Mouse (Mus musculus): ENCODE results near the gene Casz1. TPM values are rescaled to one million over a fixed set of nuclear protein-coding genes. Genes with fewer than 3 reads are reported as not detected.
A peak's percentile ranks its signal among the peaks of the same experiment; 100 is the strongest.

Gene Casz1
- polyA plus RNA-seq, 1 experiment from 2014 or later: 7.6 TPM

- Histone ChIP-seq H3K36me3 (ENCODE audit: control insufficient read depth, insufficient read depth, low read length) (no peaks in the 10 kb centered on the region), H3K27me3 (ENCODE audit: control insufficient read depth, insufficient read depth, low read length) (no peaks in the 10 kb centered on the region), H3K9me3 (ENCODE audit: control insufficient read depth, low read length) (no peaks in the 10 kb centered on the region), H3K4me3 (ENCODE audit: low read length) (no peak overlapping the region), H3K4me2 (replicated peaks; ENCODE audit: low read depth, low read length) (no peak overlapping the region), H3K27ac (ENCODE audit: low read depth, low read length) (no peak overlapping the region), H3K4me1 (ENCODE audit: control insufficient read depth, insufficient read depth, low read length) (peaks cover 17% of the 10 kb centered on the region), H3K9ac (ENCODE audit: low read depth, low read length) (no peak overlapping the region)
- WGBS: 76% methylated on average over 9 of the region's 9 CpGs
- 0 out of 2 replicates have a peak, but pooled peaks have one; percentile 29 for ATAC-seq (ENCODE audit: low FRiP score, low TSS enrichment)
Observed at GRCm38 (mm10) chr4:148872372-148872771, 68.1 kb downstream of the Casz1 start.

DNA sequence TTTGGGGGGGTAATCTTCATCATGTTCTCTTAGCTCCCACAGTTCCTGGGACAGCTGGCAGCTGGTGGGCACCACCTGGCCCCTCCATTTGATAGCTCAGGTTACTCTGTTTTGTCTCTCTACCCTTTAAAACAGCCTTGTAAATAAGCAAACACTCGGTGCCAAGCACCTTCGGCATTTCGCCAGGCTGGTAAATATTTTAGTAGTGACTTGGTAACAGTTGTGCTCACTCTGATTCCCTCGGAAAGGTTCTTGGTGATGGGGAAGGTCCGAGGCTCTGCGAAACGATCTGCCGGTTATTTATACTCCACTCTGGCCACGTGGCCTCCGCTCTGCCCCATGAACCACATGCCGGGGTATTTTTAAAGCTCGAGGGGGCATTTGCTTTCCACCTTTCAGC lies 68.6 kb downstream of the Casz1 start:
- WGBS: 41% methylated on average over 12 of the region's 12 CpGs
- no peaks in the 10 kb centered on the region for H3K36me3 ChIP-seq (ENCODE audit: control insufficient read depth, insufficient read depth, low read length)
- peaks cover 17% of the 10 kb centered on the region for H3K4me1 ChIP-seq (ENCODE audit: control insufficient read depth, insufficient read depth, low read length)
- H3K4me2 ChIP-seq (replicated peaks; ENCODE audit: low read depth, low read length): no peak overlapping the region
- H3K27ac ChIP-seq (ENCODE audit: low read depth, low read length): no peak overlapping the region
- H3K9ac ChIP-seq (ENCODE audit: low read depth, low read length): no peak overlapping the region
- H3K4me3 ChIP-seq (ENCODE audit: low read length): no peak overlapping the region
- no peaks in the 10 kb centered on the region for H3K27me3 ChIP-seq (ENCODE audit: control insufficient read depth, insufficient read depth, low read length)
- no peak for ATAC-seq (ENCODE audit: low FRiP score, low TSS enrichment)
- no peaks in the 10 kb centered on the region for H3K9me3 ChIP-seq (ENCODE audit: control insufficient read depth, low read length)

- no peak overlapping the region for H3K4me3 ChIP-seq (ENCODE audit: low read length)
- no peaks in the 10 kb centered on the region for H3K36me3 ChIP-seq (ENCODE audit: control insufficient read depth, insufficient read depth, low read length)
- WGBS: 84% methylated on average over 9 of the region's 9 CpGs
- no peak overlapping the region for H3K27ac ChIP-seq (ENCODE audit: low read depth, low read length)
- H3K4me1 ChIP-seq (ENCODE audit: control insufficient read depth, insufficient read depth, low read length): peaks cover 24% of the 10 kb centered on the region
- H3K9me3 ChIP-seq (ENCODE audit: control insufficient read depth, low read length): no peaks in the 10 kb centered on the region
- ATAC-seq (ENCODE audit: low FRiP score, low TSS enrichment): no peak
- no peak overlapping the region for H3K9ac ChIP-seq (ENCODE audit: low read depth, low read length)
- no peak overlapping the region for H3K4me2 ChIP-seq (replicated peaks; ENCODE audit: low read depth, low read length)
- no peaks in the 10 kb centered on the region; the same call in 1 of the 2 replicates for H3K27me3 ChIP-seq (ENCODE audit: control insufficient read depth, insufficient read depth, low read length)
Observed at GRCm38 (mm10) chr4:148876166-148876565, 71.9 kb downstream of the Casz1 start.

DNA sequence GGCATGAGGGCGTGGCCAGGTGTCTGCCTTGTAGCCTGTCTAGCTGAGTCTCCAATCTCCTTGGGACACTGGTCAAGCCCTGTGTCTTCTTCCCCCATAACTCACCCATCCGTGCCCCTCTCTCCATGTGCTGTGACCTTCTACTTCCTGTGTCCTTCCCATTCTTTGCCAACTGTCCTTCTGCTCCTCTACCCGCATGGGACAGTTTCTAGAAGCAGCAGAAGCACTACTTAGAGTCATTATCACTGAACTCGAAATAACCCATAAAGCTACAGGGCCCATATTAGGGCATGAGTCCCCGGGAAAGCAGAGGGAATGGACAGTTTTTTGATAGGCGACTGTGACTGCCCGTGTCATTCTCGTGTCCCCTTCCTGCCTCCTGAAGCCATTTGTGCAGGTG lies 72.6 kb downstream of the Casz1 start:
- Histone ChIP-seq H3K9me3 (ENCODE audit: control insufficient read depth, low read length) (no peaks in the 10 kb centered on the region), H3K4me2 (replicated peaks; ENCODE audit: low read depth, low read length) (no peak overlapping the region), H3K27ac (ENCODE audit: low read depth, low read length) (no peak overlapping the region), H3K27me3 (ENCODE audit: control insufficient read depth, insufficient read depth, low read length) (no peaks in the 10 kb centered on the region; the same call in 1 of the 2 replicates), H3K9ac (ENCODE audit: low read depth, low read length) (no peak overlapping the region), H3K4me3 (ENCODE audit: low read length) (no peak overlapping the region), H3K36me3 (ENCODE audit: control insufficient read depth, insufficient read depth, low read length) (no peaks in the 10 kb centered on the region), H3K4me1 (ENCODE audit: control insufficient read depth, insufficient read depth, low read length) (peaks cover 26% of the 10 kb centered on the region)
- 77% methylated on average over 8 of the region's 8 CpGs for WGBS
- no peak for ATAC-seq (ENCODE audit: low FRiP score, low TSS enrichment)

- no peaks in the 10 kb centered on the region; the same call in 1 of the 2 replicates for H3K27me3 ChIP-seq (ENCODE audit: control insufficient read depth, insufficient read depth, low read length)
- H3K36me3 ChIP-seq (ENCODE audit: control insufficient read depth, insufficient read depth, low read length): no peaks in the 10 kb centered on the region
- H3K9ac ChIP-seq (ENCODE audit: low read depth, low read length): no peak overlapping the region
- 62% methylated on average over 11 of the region's 11 CpGs for WGBS
- H3K4me3 ChIP-seq (ENCODE audit: low read length): no peak overlapping the region
- no peak overlapping the region for H3K27ac ChIP-seq (ENCODE audit: low read depth, low read length)
- no peak overlapping the region for H3K4me2 ChIP-seq (replicated peaks; ENCODE audit: low read depth, low read length)
- ATAC-seq (ENCODE audit: low FRiP score, low TSS enrichment): no peak
- no peaks in the 10 kb centered on the region for H3K9me3 ChIP-seq (ENCODE audit: control insufficient read depth, low read length)
- peaks cover 21% of the 10 kb centered on the region for H3K4me1 ChIP-seq (ENCODE audit: control insufficient read depth, insufficient read depth, low read length)
Observed at GRCm38 (mm10) chr4:148878192-148878983, 74.2 kb downstream of the Casz1 start.

DNA sequence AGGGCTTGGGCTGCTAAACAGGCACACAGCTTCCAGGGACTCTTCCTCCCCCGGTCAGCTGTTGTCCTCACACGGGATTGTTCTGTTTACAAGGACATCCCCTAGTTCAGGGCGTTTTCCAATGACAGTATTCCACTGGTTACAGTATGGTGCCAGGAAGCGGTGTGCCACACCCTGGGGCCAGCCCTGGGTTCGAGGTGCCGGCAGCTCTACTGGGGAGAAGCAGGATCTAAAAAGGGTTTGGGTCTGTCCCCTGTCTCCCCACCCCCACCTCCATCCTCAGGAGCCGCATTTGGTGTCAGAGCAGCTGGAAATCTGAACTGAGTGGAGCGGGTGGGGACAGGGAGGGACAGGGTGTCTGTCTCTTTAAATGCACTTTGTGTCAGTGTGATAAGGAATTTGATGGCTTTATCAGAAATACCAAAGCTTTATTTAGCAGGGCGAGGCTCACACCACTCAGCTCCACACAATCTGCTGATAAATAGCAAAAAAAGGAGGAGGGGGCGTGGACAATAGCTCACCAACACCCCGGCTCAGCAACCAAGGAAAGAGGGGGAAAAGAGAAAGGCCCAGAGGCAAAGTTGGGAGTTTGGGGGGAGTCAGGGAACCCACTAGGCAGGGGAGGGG lies 74.9 kb downstream of the Casz1 start:
- Histone ChIP-seq H3K4me3 (ENCODE audit: low read length) (no peak overlapping the region), H3K4me1 (ENCODE audit: control insufficient read depth, insufficient read depth, low read length) (peaks cover 21% of the 10 kb centered on the region), H3K9ac (ENCODE audit: low read depth, low read length) (no peak overlapping the region), H3K4me2 (replicated peaks; ENCODE audit: low read depth, low read length) (no peak overlapping the region), H3K9me3 (ENCODE audit: control insufficient read depth, low read length) (no peaks in the 10 kb centered on the region), H3K27ac (ENCODE audit: low read depth, low read length) (no peak overlapping the region), H3K36me3 (ENCODE audit: control insufficient read depth, insufficient read depth, low read length) (no peaks in the 10 kb centered on the region), H3K27me3 (ENCODE audit: control insufficient read depth, insufficient read depth, low read length) (no peaks in the 10 kb centered on the region; the same call in none of the 2 replicates)
- 60% methylated on average over 11 of the region's 11 CpGs for WGBS
- no peak for ATAC-seq (ENCODE audit: low FRiP score, low TSS enrichment)

- no peak for ATAC-seq (ENCODE audit: low FRiP score, low TSS enrichment)
- Histone ChIP-seq H3K9me3 (ENCODE audit: control insufficient read depth, low read length) (no peaks in the 10 kb centered on the region), H3K27ac (ENCODE audit: low read depth, low read length) (no peak overlapping the region), H3K4me3 (ENCODE audit: low read length) (no peak overlapping the region), H3K36me3 (ENCODE audit: control insufficient read depth, insufficient read depth, low read length) (no peaks in the 10 kb centered on the region), H3K4me1 (ENCODE audit: control insufficient read depth, insufficient read depth, low read length) (peaks cover 21% of the 10 kb centered on the region), H3K9ac (ENCODE audit: low read depth, low read length) (no peak overlapping the region), H3K27me3 (ENCODE audit: control insufficient read depth, insufficient read depth, low read length) (no peaks in the 10 kb centered on the region; the same call in none of the 2 replicates), H3K4me2 (replicated peaks; ENCODE audit: low read depth, low read length) (no peak overlapping the region)
- 82% methylated on average over 3 of the region's 3 CpGs for WGBS
Observed at GRCm38 (mm10) chr4:148879631-148880030, 75.4 kb downstream of the Casz1 start.

GRCm38 (mm10) chr4:148881001-148881669 lies 76.9 kb downstream of the Casz1 start:
- H3K36me3 ChIP-seq (ENCODE audit: control insufficient read depth, insufficient read depth, low read length): no peaks in the 10 kb centered on the region
- no peaks in the 10 kb centered on the region; the same call in none of the 2 replicates for H3K27me3 ChIP-seq (ENCODE audit: control insufficient read depth, insufficient read depth, low read length)
- peaks cover 21% of the 10 kb centered on the region for H3K4me1 ChIP-seq (ENCODE audit: control insufficient read depth, insufficient read depth, low read length)
- no peak overlapping the region for H3K27ac ChIP-seq (ENCODE audit: low read depth, low read length)
- no peak for ATAC-seq (ENCODE audit: low FRiP score, low TSS enrichment)
- 44% methylated on average over 17 of the region's 17 CpGs for WGBS
- H3K9me3 ChIP-seq (ENCODE audit: control insufficient read depth, low read length): no peaks in the 10 kb centered on the region
- H3K9ac ChIP-seq (ENCODE audit: low read depth, low read length): no peak overlapping the region
- H3K4me3 ChIP-seq (ENCODE audit: low read length): no peak overlapping the region
- H3K4me2 ChIP-seq (replicated peaks; ENCODE audit: low read depth, low read length): no peak overlapping the region

DNA sequence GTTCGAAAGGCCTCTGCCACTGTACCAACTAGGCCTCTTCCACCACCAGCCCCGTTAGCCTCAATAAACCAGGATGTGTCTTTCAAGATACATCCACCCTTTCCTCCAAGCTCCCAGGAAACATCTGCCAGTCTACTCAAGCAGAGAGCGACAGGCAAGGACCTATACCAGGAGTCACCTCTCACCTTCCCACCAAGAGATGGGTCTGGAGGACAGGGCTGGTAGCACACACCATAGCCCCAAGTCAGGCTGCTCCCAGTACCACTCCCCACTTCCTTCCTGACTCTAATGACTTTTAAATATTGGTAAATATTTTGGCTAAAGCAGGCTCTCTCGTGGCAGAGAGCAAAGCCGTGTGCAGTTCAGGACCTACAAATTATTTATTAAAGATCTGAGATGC lies 77.6 kb downstream of the Casz1 start:
- H3K9me3 ChIP-seq (ENCODE audit: control insufficient read depth, low read length): no peaks in the 10 kb centered on the region
- no peak overlapping the region for H3K4me2 ChIP-seq (replicated peaks; ENCODE audit: low read depth, low read length)
- 75% methylated on average over 5 of the region's 5 CpGs for WGBS
- no peak overlapping the region for H3K27ac ChIP-seq (ENCODE audit: low read depth, low read length)
- no peak for ATAC-seq (ENCODE audit: low FRiP score, low TSS enrichment)
- H3K9ac ChIP-seq (ENCODE audit: low read depth, low read length): no peak overlapping the region
- peaks cover 21% of the 10 kb centered on the region for H3K4me1 ChIP-seq (ENCODE audit: control insufficient read depth, insufficient read depth, low read length)
- H3K4me3 ChIP-seq (ENCODE audit: low read length): no peak overlapping the region
- no peaks in the 10 kb centered on the region for H3K36me3 ChIP-seq (ENCODE audit: control insufficient read depth, insufficient read depth, low read length)
- no peaks in the 10 kb centered on the region; the same call in none of the 2 replicates for H3K27me3 ChIP-seq (ENCODE audit: control insufficient read depth, insufficient read depth, low read length)

All from kidney, embryonic 14.5 days (tissue).